Mouse (Mus musculus) heart, embryonic 15.5 days (tissue): Measurements from ENCODE around the gene Trcg1. TPM values are rescaled to one million over a fixed set of nuclear protein-coding genes. Genes with fewer than 3 reads are reported as not detected.

Source experiments
- ATAC-seq: fragments of 200-750 bp; cut with Nextera tagmentation; replicated peaks from 2 replicates; pipeline ENCODE4 v1.8.0; 2017; ENCODE audit warnings: low read depth, moderate TSS enrichment; ENCODE audit not compliant: insufficient number of reproducible peaks, insufficient read depth, low FRiP score
- H3K27ac ChIP-seq: fragments of 300-500 bp; sonication (generic); 2 replicates; pipeline ENCODE4 v1.5.1; 2015; ENCODE audit warnings: mild to moderate bottlenecking, inconsistent platforms
- H3K27me3 ChIP-seq: fragments of 300-500 bp; sonication (generic); 2 replicates; pipeline ENCODE4 v1.6.1; 2015; ENCODE audit warnings: inconsistent platforms
- H3K36me3 ChIP-seq: fragments of 300-500 bp; sonication (generic); 2 replicates; pipeline ENCODE4 v1.6.1; 2015; ENCODE audit warnings: mild to moderate bottlenecking, inconsistent platforms
- H3K4me1 ChIP-seq: fragments of 300-500 bp; sonication (generic); replicated peaks from 2 replicates; pipeline ENCODE4 v1.6.1; 2015; ENCODE audit warnings: inconsistent platforms
- H3K4me2 ChIP-seq: fragments of 300-500 bp; sonication (generic); 2 replicates; pipeline ENCODE4 v1.6.1; 2015; ENCODE audit warnings: inconsistent platforms, mild to moderate bottlenecking, moderate library complexity
- H3K4me3 ChIP-seq: fragments of 300-500 bp; sonication (generic); 2 replicates; pipeline ENCODE4 v1.5.1; 2015; ENCODE audit warnings: mild to moderate bottlenecking, inconsistent platforms
- H3K9ac ChIP-seq: fragments of 300-500 bp; sonication (generic); 2 replicates; pipeline ENCODE4 v1.6.1; 2015; ENCODE audit warnings: mild to moderate bottlenecking, inconsistent platforms
- H3K9me3 ChIP-seq: fragments of 300-500 bp; sonication (generic); replicated peaks from 2 replicates; pipeline ENCODE4 v1.6.1; 2016; ENCODE audit warnings: inconsistent platforms
- WGBS: fragments of 180-500 bp; shearing (Covaris S2); methylation state at CpG from one replicate; pipeline ENCODE4 v1.1.7; 2015; ENCODE audit warnings: mixed read lengths; 5-methylcytosine and 5-hydroxymethylcytosine counted together
- polyA plus RNA-seq: library from polyadenylated mRNA; unstranded; fragments of >200 nt; fragmentation: Nextera tagmentation; extraction: Ambion mirVana; gene quantifications from 2 replicates; pipeline ENCODE4 v1.2.1, GENCODE M21; 2015

Trcg1 gene
- polyA plus RNA-seq, 1 experiment from 2014 or later: not detected

GRCm38 (mm10) chr9:57233767-57234166 is 2.6 kb upstream of the Trcg1 start:
- Histone ChIP-seq H3K27me3 (no peaks in the 10 kb centered on the region), H3K9me3 (no peaks in the 10 kb centered on the region), H3K4me1 (peaks cover 7% of the 10 kb centered on the region; the same call in 1 of the 2 replicates), H3K27ac (no peak overlapping the region), H3K9ac (no peak overlapping the region), H3K4me2 (no peak overlapping the region), H3K4me3 (no peak overlapping the region), H3K36me3 (no peaks in the 10 kb centered on the region)
- WGBS: 83% methylated on average over 3 of the region's 3 CpGs
- no peak for ATAC-seq

GRCm38 (mm10) chr9:57237705-57238104 is 1.3 kb downstream of the Trcg1 start:
- ATAC-seq: no peak
- Histone ChIP-seq H3K9ac (no peak overlapping the region), H3K4me1 (no peaks in the 10 kb centered on the region), H3K4me3 (no peak overlapping the region), H3K36me3 (no peaks in the 10 kb centered on the region), H3K27ac (no peak overlapping the region), H3K9me3 (no peaks in the 10 kb centered on the region), H3K27me3 (0 out of 2 replicates have a peak, but pooled peaks cover 2% of the 10 kb centered on the region), H3K4me2 (no peak overlapping the region)
- WGBS: 81% methylated on average over 5 of the region's 5 CpGs

GRCm38 (mm10) chr9:57238220-57238619 is 1.9 kb downstream of the Trcg1 start:
- H3K4me1 ChIP-seq: no peaks in the 10 kb centered on the region
- no peaks in the 10 kb centered on the region for H3K9me3 ChIP-seq
- H3K36me3 ChIP-seq: no peaks in the 10 kb centered on the region
- H3K27ac ChIP-seq: no peak overlapping the region
- WGBS: 81% methylated on average over 2 of the region's 2 CpGs
- H3K27me3 ChIP-seq: 0 out of 2 replicates have a peak, but pooled peaks cover 2% of the 10 kb centered on the region
- no peak overlapping the region for H3K4me3 ChIP-seq
- no peak overlapping the region for H3K4me2 ChIP-seq
- ATAC-seq: no peak
- no peak overlapping the region for H3K9ac ChIP-seq

GRCm38 (mm10) chr9:57241111-57241510 is 4.8 kb downstream of the Trcg1 start:
- 76% methylated on average over 5 of the region's 5 CpGs for WGBS
- ATAC-seq: no peak

GRCm38 (mm10) chr9:57242916-57243315 is 6.6 kb downstream of the Trcg1 start:
- H3K27ac ChIP-seq: no peak overlapping the region
- no peak overlapping the region for H3K4me3 ChIP-seq
- ATAC-seq: no peak
- 0 out of 2 replicates have a peak, but pooled peaks cover 2% of the 10 kb centered on the region for H3K27me3 ChIP-seq
- no peaks in the 10 kb centered on the region for H3K9me3 ChIP-seq
- H3K9ac ChIP-seq: no peak overlapping the region
- 35% methylated on average over 5 of the region's 5 CpGs for WGBS
- H3K36me3 ChIP-seq: no peaks in the 10 kb centered on the region
- no peaks in the 10 kb centered on the region; the same call in 1 of the 2 replicates for H3K4me1 ChIP-seq
- no peak overlapping the region for H3K4me2 ChIP-seq

More at GRCm38 (mm10) chr9:57241111-57241510, 4.8 kb downstream of the Trcg1 start:
- no peak overlapping the region for H3K27ac ChIP-seq
- no peaks in the 10 kb centered on the region for H3K4me1 ChIP-seq
- no peak overlapping the region for H3K9ac ChIP-seq
- no peaks in the 10 kb centered on the region for H3K9me3 ChIP-seq
- 0 out of 2 replicates have a peak, but pooled peaks cover 2% of the 10 kb centered on the region for H3K27me3 ChIP-seq
- no peaks in the 10 kb centered on the region for H3K36me3 ChIP-seq
- no peak overlapping the region for H3K4me2 ChIP-seq
- H3K4me3 ChIP-seq: no peak overlapping the region

GRCm38 (mm10) chr9:57244106-57244685 is 7.8 kb downstream of the Trcg1 start:
- Histone ChIP-seq H3K9ac (no peak overlapping the region), H3K9me3 (no peaks in the 10 kb centered on the region), H3K4me3 (no peak overlapping the region), H3K36me3 (no peaks in the 10 kb centered on the region), H3K27me3 (0 out of 2 replicates have a peak, but pooled peaks cover 2% of the 10 kb centered on the region), H3K4me2 (no peak overlapping the region), H3K27ac (no peak overlapping the region), H3K4me1 (peaks cover 3% of the 10 kb centered on the region; the same call in 1 of the 2 replicates)
- ATAC-seq: no peak
- 47% methylated on average over 7 of the region's 7 CpGs for WGBS

GRCm38 (mm10) chr9:57246482-57246881 is 10.1 kb downstream of the Trcg1 start:
- no peaks in the 10 kb centered on the region for H3K36me3 ChIP-seq
- H3K4me3 ChIP-seq: no peak overlapping the region
- no peak overlapping the region for H3K27ac ChIP-seq
- no peak overlapping the region for H3K9ac ChIP-seq
- no peak for ATAC-seq
- 0 out of 2 replicates have a peak, but pooled peaks cover 2% of the 10 kb centered on the region for H3K27me3 ChIP-seq
- H3K4me1 ChIP-seq: peaks cover 3% of the 10 kb centered on the region; the same call in 1 of the 2 replicates
- H3K4me2 ChIP-seq: no peak overlapping the region
- H3K9me3 ChIP-seq: no peaks in the 10 kb centered on the region
- 91% methylated on average over 5 of the region's 5 CpGs for whole genome bisulfite sequencing

GRCm38 (mm10) chr9:57247201-57247671 is 10.9 kb downstream of the Trcg1 start:
- H3K27me3 ChIP-seq: 0 out of 2 replicates have a peak, but pooled peaks cover 2% of the 10 kb centered on the region
- H3K9me3 ChIP-seq: no peaks in the 10 kb centered on the region
- H3K4me2 ChIP-seq: no peak overlapping the region
- peaks cover 3% of the 10 kb centered on the region; the same call in 1 of the 2 replicates for H3K4me1 ChIP-seq
- ATAC-seq: no peak
- no peak overlapping the region for H3K4me3 ChIP-seq
- H3K27ac ChIP-seq: no peak overlapping the region
- WGBS: 39% methylated on average over 8 of the region's 8 CpGs
- H3K36me3 ChIP-seq: 0 out of 2 replicates have a peak, but pooled peaks cover 2% of the 10 kb centered on the region
- H3K9ac ChIP-seq: no peak overlapping the region

- Histone ChIP-seq H3K4me1 (peaks cover 3% of the 10 kb centered on the region; the same call in 1 of the 2 replicates), H3K36me3 (peaks cover 12% of the 10 kb centered on the region; the same call in 1 of the 2 replicates), H3K4me3 (no peak overlapping the region), H3K27ac (no peak overlapping the region), H3K4me2 (no peak overlapping the region), H3K9ac (no peak overlapping the region), H3K27me3 (no peaks in the 10 kb centered on the region), H3K9me3 (no peaks in the 10 kb centered on the region)
- 41% methylated on average over 7 of the region's 7 CpGs for WGBS
- no peak for ATAC-seq
Measured at GRCm38 (mm10) chr9:57248030-57248942, 11.9 kb downstream of the Trcg1 start.

- no peak for ATAC-seq
- H3K4me1 ChIP-seq: peaks cover 12% of the 10 kb centered on the region
- no peak overlapping the region for H3K9ac ChIP-seq
- H3K4me3 ChIP-seq: no peak overlapping the region
- WGBS: 82% methylated on average over 4 of the region's 4 CpGs
- peaks cover 21% of the 10 kb centered on the region for H3K36me3 ChIP-seq
- no peak overlapping the region for H3K27ac ChIP-seq
- no peak overlapping the region for H3K4me2 ChIP-seq
- H3K9me3 ChIP-seq: no peaks in the 10 kb centered on the region
- no peaks in the 10 kb centered on the region for H3K27me3 ChIP-seq
Measured at GRCm38 (mm10) chr9:57250026-57250425, 13.7 kb downstream of the Trcg1 start.

- ATAC-seq: no peak
- no peak overlapping the region for H3K4me2 ChIP-seq
- 89% methylated on average over 2 of the region's 2 CpGs for WGBS
- H3K36me3 ChIP-seq: peaks cover 28% of the 10 kb centered on the region
- no peak overlapping the region for H3K9ac ChIP-seq
- H3K9me3 ChIP-seq: no peaks in the 10 kb centered on the region
- H3K27ac ChIP-seq: no peak overlapping the region
- no peaks in the 10 kb centered on the region for H3K27me3 ChIP-seq
- no peak overlapping the region for H3K4me3 ChIP-seq
- peaks cover 12% of the 10 kb centered on the region for H3K4me1 ChIP-seq
Measured at GRCm38 (mm10) chr9:57251139-57251538, 14.8 kb downstream of the Trcg1 start.
